Mouse (Mus musculus) MEL (cell line): ENCODE measurements around the gene Il18rap. TPM values are rescaled to one million over a fixed set of nuclear protein-coding genes. Genes with fewer than 3 reads are reported as not detected.

Experiments used
- DNase-seq: peaks from one replicate; pipeline ENCODE4 v3.0.0; 2011; ENCODE audit warnings: low read depth, low spot score
- H3K27ac ChIP-seq: 2 replicates; pipeline ENCODE4 v1.5.1; 2012; ENCODE audit warnings: low read depth, mild to moderate bottlenecking, control low read depth, low read length, moderate library complexity; ENCODE audit not compliant: control insufficient read depth
- H3K27me3 ChIP-seq, 2 experiments: fragments of 150-350 bp in 1 of 2; sonication (generic) in 1 of 2; 2 replicates each; pipeline ENCODE4 v1.6.1; 2012; ENCODE audit warnings: low read length in 2 of 2, mild to moderate bottlenecking in 2 of 2, improper control_type of control experiment in 1 of 2, moderate library complexity in 1 of 2; ENCODE audit not compliant: insufficient read depth in 2 of 2, control insufficient read depth in 1 of 2
- H3K36me3 ChIP-seq, 2 experiments: 2 replicates each; pipeline ENCODE4 v1.6.1; 2012 to 2014; ENCODE audit warnings: low read length in 2 of 2, improper control_type of control experiment in 1 of 2, inconsistent platforms in 1 of 2, mild to moderate bottlenecking in 1 of 2; ENCODE audit not compliant: insufficient read depth in 2 of 2, control insufficient read depth in 1 of 2
- H3K4me1 ChIP-seq, 2 experiments: fragments of 150-350 bp in 1 of 2; sonication (generic) in 1 of 2; 2 replicates each; pipeline ENCODE4 v1.6.1; 2012; ENCODE audit warnings: low read length in 2 of 2, improper control_type of control experiment in 1 of 2, mild to moderate bottlenecking in 1 of 2; ENCODE audit not compliant: insufficient read depth in 2 of 2, control insufficient read depth in 1 of 2
- H3K4me3 ChIP-seq, 2 experiments: fragments of 150-350 bp in 1 of 2; sonication (generic) in 1 of 2; 2 replicates each; pipeline ENCODE4 v1.5.1; 2012; ENCODE audit warnings: low read depth in 2 of 2, low read length in 2 of 2, mild to moderate bottlenecking in 2 of 2, moderate library complexity in 2 of 2, control low read depth in 1 of 2, improper control_type of control experiment in 1 of 2; ENCODE audit not compliant: control insufficient read depth in 1 of 2, insufficient read depth in 1 of 2
- H3K79me2 ChIP-seq: 2 replicates; pipeline ENCODE4 v1.6.1; 2012; ENCODE audit warnings: mild to moderate bottlenecking, low read length, moderate library complexity; ENCODE audit not compliant: control insufficient read depth, poor library complexity, insufficient read depth
- H3K9ac ChIP-seq: 2 replicates; pipeline ENCODE4 v1.6.1; 2012; ENCODE audit warnings: low read depth, mild to moderate bottlenecking, control low read depth, low read length, moderate library complexity; ENCODE audit not compliant: control insufficient read depth, poor library complexity, severe bottlenecking
- H3K9me3 ChIP-seq: fragments of 150-350 bp; sonication (generic); replicated peaks from 2 replicates; pipeline ENCODE4 v1.6.1; 2012; ENCODE audit warnings: mild to moderate bottlenecking, low read length, improper control_type of control experiment, moderate library complexity; ENCODE audit not compliant: insufficient read depth
- CHD2 ChIP-seq: IDR thresholded peaks from 2 replicates; pipeline ENCODE4 v1.6.1; 2011; ENCODE audit warnings: low read length, improper control_type of control experiment
- E2F4 ChIP-seq: IDR thresholded peaks from 2 replicates; pipeline ENCODE4 v1.6.1; 2011; ENCODE audit warnings: low read depth, low read length, improper control_type of control experiment, borderline replicate concordance
- ELF1 ChIP-seq: IDR thresholded peaks from 2 replicates; pipeline ENCODE4 v1.6.1; 2014; ENCODE audit warnings: low read depth, mild to moderate bottlenecking, inconsistent platforms, low read length, improper control_type of control experiment, moderate library complexity
- EP300 ChIP-seq, 2 experiments: IDR thresholded peaks; 2 replicates each; pipeline ENCODE4 v1.6.1; 2011; ENCODE audit warnings: improper control_type of control experiment in 2 of 2, low read length in 2 of 2, low read depth in 1 of 2, mild to moderate bottlenecking in 1 of 2
- GABPA ChIP-seq: IDR thresholded peaks from 2 replicates; pipeline ENCODE4 v1.6.1; 2012; ENCODE audit warnings: low read depth, mild to moderate bottlenecking, inconsistent platforms, low read length, improper control_type of control experiment, moderate library complexity
- GATA1 ChIP-seq: IDR thresholded peaks from 2 replicates; pipeline ENCODE4 v1.6.1; 2011; ENCODE audit warnings: low read depth, low read length, improper control_type of control experiment
- KAT2A ChIP-seq: conservative IDR thresholded peaks from 2 replicates; pipeline ENCODE4 v1.6.1; 2012; ENCODE audit warnings: low read depth, low read length, improper control_type of control experiment, inconsistent platforms
- MAX ChIP-seq: IDR thresholded peaks from 2 replicates; pipeline ENCODE4 v1.6.1; 2011; ENCODE audit warnings: low read length, improper control_type of control experiment
- MAZ ChIP-seq: IDR thresholded peaks from 2 replicates; pipeline ENCODE4 v1.6.1; 2012; ENCODE audit warnings: low read depth, mild to moderate bottlenecking, inconsistent platforms, low read length, improper control_type of control experiment
- MEF2A ChIP-seq: IDR thresholded peaks from 2 replicates; pipeline ENCODE4 v1.6.1; 2014; ENCODE audit warnings: low read depth, mild to moderate bottlenecking, inconsistent platforms, low read length, improper control_type of control experiment; ENCODE audit not compliant: poor library complexity, insufficient replicate concordance, severe bottlenecking; ENCODE audit errors: extremely low read depth
- MXI1 ChIP-seq: IDR thresholded peaks from 2 replicates; pipeline ENCODE4 v1.6.1; 2011; ENCODE audit warnings: mild to moderate bottlenecking, low read depth, low read length, improper control_type of control experiment
- NELFE ChIP-seq: IDR thresholded peaks from 2 replicates; pipeline ENCODE4 v1.6.1; 2011; ENCODE audit warnings: low read depth, low read length, improper control_type of control experiment
- POLR2AphosphoS5 ChIP-seq: IDR thresholded peaks from 2 replicates; pipeline ENCODE4 v1.6.1; 2012; ENCODE audit warnings: low read depth, borderline replicate concordance, mild to moderate bottlenecking, inconsistent platforms, low read length, moderate library complexity, mixed read lengths
- SIN3A ChIP-seq: IDR thresholded peaks from 2 replicates; pipeline ENCODE4 v1.6.1; 2012; ENCODE audit warnings: low read length, improper control_type of control experiment, inconsistent platforms
- TBP ChIP-seq: IDR thresholded peaks from 2 replicates; pipeline ENCODE4 v1.8.0; 2011; ENCODE audit warnings: low read depth, low read length, improper control_type of control experiment
- UBTF ChIP-seq: IDR thresholded peaks from 2 replicates; pipeline ENCODE4 v1.6.1; 2012; ENCODE audit warnings: low read depth, mild to moderate bottlenecking, inconsistent platforms, low read length, improper control_type of control experiment, moderate library complexity, borderline replicate concordance; ENCODE audit not compliant: insufficient read depth
- USF2 ChIP-seq, 2 experiments: IDR thresholded peaks; 2 replicates each; pipeline ENCODE4 v1.6.1; 2011 to 2012; ENCODE audit warnings: improper control_type of control experiment in 2 of 2, low read length in 2 of 2, borderline replicate concordance in 1 of 2, inconsistent platforms in 1 of 2, low read depth in 1 of 2, mild to moderate bottlenecking in 1 of 2; ENCODE audit not compliant: insufficient read depth in 1 of 2
- ZMIZ1 ChIP-seq: IDR thresholded peaks from 2 replicates; pipeline ENCODE4 v1.6.1; 2012; ENCODE audit warnings: low read depth, mild to moderate bottlenecking, inconsistent platforms, low read length, improper control_type of control experiment, moderate library complexity
- polyA plus RNA-seq, 2 experiments: library from polyadenylated mRNA; stranded (reverse) in 1 of 2; unstranded in 1 of 2; fragments of >175 nt in 1 of 2; fragments of >200 nt in 1 of 2; gene quantifications; 2 replicates each; pipeline versions ENCODE4 v1.2.1 to v1.2.4; 2012; ENCODE audit warnings: low replicate concordance in 2 of 2, low read depth in 1 of 2; ENCODE audit not compliant: insufficient read length in 2 of 2, insufficient read depth in 1 of 2, missing spikeins in 1 of 2
- total RNA-seq: library from RNA; depleted of rRNA; stranded (reverse); fragments of 300-350 nt; gene quantifications from 2 replicates; pipeline ENCODE4 v1.2.3, GENCODE M21; 2012

Il18rap gene
- total and polyA plus RNA-seq, 3 experiments, result not detected

DNA sequence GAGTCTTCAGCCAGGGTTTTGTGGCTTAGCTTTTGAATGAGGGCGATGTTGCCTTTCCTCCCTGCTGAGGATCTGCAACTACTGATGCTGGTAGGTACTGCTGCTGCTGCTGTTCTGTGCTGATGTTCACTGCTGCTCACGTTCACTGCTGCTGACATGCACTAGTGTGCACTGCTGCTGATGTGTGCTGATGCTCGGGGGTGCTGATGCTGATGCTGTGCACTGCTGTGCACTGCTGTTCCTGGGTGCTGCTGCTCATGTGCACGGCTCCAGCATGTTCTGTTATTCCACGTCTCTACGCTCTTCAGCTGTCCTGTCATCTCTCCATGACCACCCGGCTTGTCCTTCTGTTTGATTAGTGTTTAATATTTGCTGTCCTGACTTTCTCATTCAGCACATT is 7.8 kb downstream of the Il18rap start:
- Histone ChIP-seq H3K36me3 (no peaks in the 10 kb centered on the region), H3K27ac (no peak overlapping the region), H3K4me1 (no peaks in the 10 kb centered on the region), H3K9me3 (no peaks in the 10 kb centered on the region), H3K79me2 (no peaks in the 10 kb centered on the region), H3K27me3 (peaks cover 2 to 3% of the 10 kb centered on the region in 2 experiments; a peak in 2 of 4 replicates), H3K4me3 (no peak overlapping the region), H3K9ac (no peak overlapping the region)
- DNase-seq, result no peak
- TF ChIP-seq SIN3A (no peak), TBP (no peak), KAT2A (no peak), CHD2 (no peak), E2F4 (no peak)

DNA sequence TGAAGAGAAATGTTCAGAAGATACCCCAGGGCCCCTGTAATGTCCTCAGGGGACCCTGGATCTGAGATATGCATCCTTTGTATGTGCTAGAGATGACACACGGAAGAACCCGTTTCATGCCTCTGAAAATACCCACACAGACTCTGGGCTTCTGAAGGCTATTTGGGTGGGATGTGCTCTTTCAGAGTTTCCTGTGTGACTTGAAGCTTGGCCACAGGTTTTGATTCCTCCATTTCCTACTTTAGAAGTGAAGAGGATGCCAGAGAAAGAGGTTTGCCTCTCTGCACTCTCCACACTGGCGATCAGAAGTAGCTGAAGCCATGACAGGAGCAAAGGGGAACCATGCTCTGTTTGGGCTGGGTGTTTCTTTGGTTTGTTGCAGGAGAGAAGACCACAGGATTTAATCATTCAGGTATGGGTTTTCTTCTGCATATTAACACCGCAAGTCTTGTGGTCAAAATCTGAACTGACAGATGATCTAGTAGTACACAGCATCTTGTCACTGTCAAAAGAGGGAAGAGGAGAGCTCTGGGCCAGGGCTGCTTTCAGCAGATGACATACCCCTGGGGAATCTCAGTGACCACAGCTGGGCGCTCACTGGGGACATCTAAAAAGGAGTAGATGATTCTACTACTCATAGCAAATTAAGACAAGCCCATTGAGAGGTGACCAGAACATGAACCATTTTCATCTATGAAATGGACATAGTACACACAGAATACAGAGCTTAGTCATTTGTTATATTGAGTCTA is 9.0 kb downstream of the Il18rap start:
- TF ChIP-seq MAX (no peak), UBTF (no peak), ZMIZ1 (no peak), MAZ (no peak), GABPA (no peak), KAT2A (no peak), MXI1 (no peak), USF2 (IDR thresholded peaks at IDR 0.05; ENCODE audit: borderline replicate concordance in 1 of 2, insufficient read depth in 1 of 2, low read depth in 1 of 2, low read length in 2 of 2) (no peak), CHD2 (no peak), MEF2A (no peak)
- TF ChIP-seq, all 39 proteins: peak for 0
- no peaks in the 10 kb centered on the region for H3K36me3 ChIP-seq
- no peak overlapping the region for H3K4me3 ChIP-seq

GRCm38 (mm10) chr1:40529287-40529686 is 14.1 kb downstream of the Il18rap start:
- Histone ChIP-seq H3K36me3 (no peaks in the 10 kb centered on the region), H3K27ac (no peak overlapping the region), H3K79me2 (no peaks in the 10 kb centered on the region), H3K9me3 (no peaks in the 10 kb centered on the region), H3K9ac (no peak overlapping the region), H3K4me1 (no peaks in the 10 kb centered on the region), H3K4me3 (no peak overlapping the region), H3K27me3 (peaks cover 0 to 3% of the 10 kb centered on the region in 2 experiments; a peak in 3 of 4 replicates)
- DNase-seq, result no peak
- TF ChIP-seq TBP (no peak), GATA1 (no peak), POLR2AphosphoS5 (no peak), NELFE (no peak), ELF1 (no peak), EP300 (IDR thresholded peaks at IDR 0.05; ENCODE audit: low read depth in 1 of 2, low read length in 2 of 2) (no peak)

More for the DNA sequence above, 9.0 kb downstream of the Il18rap start:
- no peak overlapping the region for H3K27ac ChIP-seq
- no peaks in the 10 kb centered on the region for H3K79me2 ChIP-seq
- no peak for DNase-seq
- peaks cover 2 to 3% of the 10 kb centered on the region in 2 experiments; a peak in 2 of 4 replicates for H3K27me3 ChIP-seq
- H3K9ac ChIP-seq, result no peak overlapping the region
- no peaks in the 10 kb centered on the region for H3K9me3 ChIP-seq
- no peaks in the 10 kb centered on the region for H3K4me1 ChIP-seq
